Mouse (Mus musculus) embryonic facial prominence, embryonic 10.5 days (tissue): Measurements from ENCODE around the gene Cenpu. TPM values are rescaled to one million over a fixed set of nuclear protein-coding genes. Genes with fewer than 3 reads are reported as not detected.

Source experiments
- DNase-seq: peaks from one replicate; pipeline ENCODE4 v3.0.0-alpha.2; 2017; ENCODE audit warnings: low spot score
- H3K27ac ChIP-seq: fragments of 300-500 bp; sonication (generic); replicated peaks from 2 replicates; pipeline ENCODE4 v1.5.1; 2016; ENCODE audit warnings: mild to moderate bottlenecking
- H3K27me3 ChIP-seq: fragments of 300-500 bp; sonication (generic); replicated peaks from 2 replicates; pipeline ENCODE4 v1.6.1; 2016; ENCODE audit warnings: low read depth, mild to moderate bottlenecking; ENCODE audit not compliant: poor library complexity, severe bottlenecking
- H3K36me3 ChIP-seq: fragments of 300-500 bp; sonication (generic); replicated peaks from 2 replicates; pipeline ENCODE4 v1.6.1; 2016; ENCODE audit warnings: mild to moderate bottlenecking, moderate library complexity
- H3K4me1 ChIP-seq: fragments of 300-500 bp; sonication (generic); 2 replicates; pipeline ENCODE4 v1.6.1; 2016
- H3K4me3 ChIP-seq: fragments of 300-500 bp; sonication (generic); 2 replicates; pipeline ENCODE4 v1.5.1; 2016; ENCODE audit warnings: mild to moderate bottlenecking, moderate library complexity
- H3K9me3 ChIP-seq: fragments of 300-500 bp; sonication (generic); 2 replicates; pipeline ENCODE4 v1.6.1; 2016; ENCODE audit warnings: mild to moderate bottlenecking
- WGBS: fragments of 180-500 bp; shearing (Covaris S2); methylation state at CpG from one replicate; pipeline ENCODE4 v1.1.7; 2016; 5-methylcytosine and 5-hydroxymethylcytosine counted together
- polyA plus RNA-seq: library from polyadenylated mRNA; unstranded; fragments of >200 nt; fragmentation: Nextera tagmentation; extraction: Ambion mirVana; gene quantifications from 2 replicates; pipeline ENCODE4 v1.2.1, GENCODE M21; 2016

The Cenpu gene
- polyA plus RNA-seq, 1 experiment from 2014 or later = 30.7 TPM

DNA sequence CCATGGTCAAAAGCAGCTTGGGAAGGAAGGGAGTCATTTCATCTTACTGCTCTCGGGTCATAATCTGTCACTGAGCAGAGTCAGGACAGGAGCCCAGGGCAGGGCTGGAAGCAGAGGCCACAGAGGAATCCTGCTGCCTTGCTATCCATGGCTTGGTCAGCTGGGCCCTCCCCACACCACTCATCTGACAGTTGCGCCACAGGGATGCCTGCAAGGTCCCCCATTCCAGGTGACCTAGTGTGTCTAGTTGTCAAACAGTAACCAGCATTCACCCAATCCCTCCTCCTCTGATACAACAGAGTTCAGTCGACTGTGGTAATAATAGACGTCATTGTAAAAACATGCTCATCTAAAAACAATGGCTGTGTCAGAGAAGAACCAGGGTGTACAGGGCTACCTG is 22.3 kb upstream of the Cenpu start:
- no peaks in the 10 kb centered on the region; the same call in 1 of the 2 replicates for H3K36me3 ChIP-seq
- no peaks in the 10 kb centered on the region for H3K27me3 ChIP-seq
- H3K4me1 ChIP-seq = peaks cover 13% of the 10 kb centered on the region
- H3K4me3 ChIP-seq = no peak overlapping the region
- no peak overlapping the region for H3K27ac ChIP-seq
- no peaks in the 10 kb centered on the region for H3K9me3 ChIP-seq
- WGBS = 77% methylated on average over 4 of the region's 4 CpGs
- no peak for DNase-seq

DNA sequence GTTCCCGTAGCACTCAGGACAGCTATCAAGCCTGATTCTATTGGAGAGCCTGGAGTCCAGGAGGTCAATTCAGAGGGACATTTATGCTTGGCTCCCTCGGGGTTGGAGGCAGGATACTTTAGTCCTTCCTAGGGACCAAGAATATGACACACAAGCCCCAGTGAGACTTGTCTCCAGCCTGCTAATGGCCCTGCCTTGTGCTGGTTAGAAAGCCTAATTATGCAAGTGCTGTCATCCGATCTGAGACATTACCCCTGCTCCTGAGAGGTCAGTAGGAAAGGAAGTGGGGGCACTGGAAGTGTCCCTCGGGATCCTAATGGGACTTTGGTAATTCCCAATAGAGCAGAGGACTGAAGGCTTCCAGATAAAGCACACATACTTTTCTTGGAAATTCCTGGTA is 21.3 kb upstream of the Cenpu start:
- Histone ChIP-seq H3K27me3 (no peaks in the 10 kb centered on the region), H3K4me3 (no peak overlapping the region), H3K9me3 (no peaks in the 10 kb centered on the region), H3K4me1 (peaks cover 13% of the 10 kb centered on the region), H3K27ac (no peak overlapping the region), H3K36me3 (no peaks in the 10 kb centered on the region; the same call in 1 of the 2 replicates)
- DNase-seq = peak; percentile 29
- 32% methylated on average over 4 of the region's 4 CpGs for WGBS

DNA sequence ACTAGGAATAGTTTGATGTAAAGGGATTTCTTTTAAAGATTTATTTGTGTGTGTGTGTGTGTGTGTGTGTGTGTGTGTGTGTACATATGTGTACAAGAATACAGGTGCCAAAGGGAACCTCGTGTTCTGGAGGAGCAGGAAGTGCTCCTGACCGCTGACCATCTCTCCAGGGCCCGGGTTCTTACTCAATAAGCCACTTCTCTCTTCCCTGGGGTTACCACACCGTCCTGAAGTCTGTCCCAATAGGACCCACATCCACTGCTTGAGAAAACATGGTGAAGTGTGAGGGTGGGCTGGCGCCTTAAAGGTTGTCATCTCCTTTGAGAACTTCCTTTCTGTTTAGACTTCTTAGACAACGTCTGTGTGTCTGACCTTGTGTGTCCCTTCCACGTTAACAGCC is 17.9 kb upstream of the Cenpu start:
- DNase-seq = no peak
- no peak overlapping the region for H3K27ac ChIP-seq
- H3K9me3 ChIP-seq = no peaks in the 10 kb centered on the region
- no peaks in the 10 kb centered on the region for H3K27me3 ChIP-seq
- WGBS = 90% methylated on average over 7 of the region's 7 CpGs
- peaks cover 16% of the 10 kb centered on the region for H3K4me1 ChIP-seq
- H3K4me3 ChIP-seq = no peak overlapping the region
- no peaks in the 10 kb centered on the region; the same call in 1 of the 2 replicates for H3K36me3 ChIP-seq

DNA sequence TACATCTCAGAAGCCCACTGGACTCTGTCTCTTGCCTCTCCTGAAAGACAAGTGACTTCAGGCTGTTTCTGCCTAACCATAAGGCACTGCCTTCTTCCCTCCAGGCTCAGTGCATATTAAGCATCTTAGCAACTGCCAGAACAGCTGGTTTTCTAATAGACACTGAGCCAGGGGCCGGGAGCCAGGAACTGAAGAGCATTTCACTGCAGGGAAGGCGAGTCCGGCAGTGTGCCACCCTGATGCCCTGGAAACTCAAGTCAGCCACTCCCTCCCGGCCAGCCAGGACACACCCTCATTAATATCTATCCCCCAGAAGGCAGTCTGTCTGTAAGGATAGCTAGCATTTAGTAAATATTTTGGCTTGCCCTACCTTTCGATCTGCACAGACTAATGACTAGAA is 12.1 kb upstream of the Cenpu start:
- Histone ChIP-seq H3K4me3 (no peak overlapping the region), H3K27ac (no peak overlapping the region), H3K9me3 (no peaks in the 10 kb centered on the region), H3K4me1 (peaks cover 3% of the 10 kb centered on the region; the same call in 1 of the 2 replicates), H3K27me3 (no peaks in the 10 kb centered on the region), H3K36me3 (no peaks in the 10 kb centered on the region)
- no peak for DNase-seq
- WGBS = 65% methylated on average over 5 of the region's 5 CpGs

DNA sequence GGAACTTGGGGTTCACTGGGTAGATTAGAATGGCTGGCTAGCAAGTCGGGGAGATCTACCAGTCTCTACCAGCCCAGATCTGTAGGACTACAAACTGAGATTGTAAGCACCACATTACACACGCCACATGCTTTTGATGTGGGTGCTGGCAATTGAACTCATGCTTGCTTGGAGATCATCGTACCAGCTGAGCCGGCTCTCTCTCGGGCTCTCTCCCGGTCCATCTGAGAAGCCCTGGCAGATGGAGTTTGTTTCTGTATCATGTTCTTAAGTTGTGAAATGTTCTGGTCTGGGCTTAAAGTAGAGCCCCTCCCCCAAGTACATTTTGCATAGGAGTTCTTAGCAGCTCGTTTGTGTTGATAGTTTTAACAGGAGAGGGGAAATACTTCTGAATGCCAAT is 8.6 kb upstream of the Cenpu start:
- H3K9me3 ChIP-seq = no peaks in the 10 kb centered on the region
- H3K4me1 ChIP-seq = peaks cover 3% of the 10 kb centered on the region; the same call in 1 of the 2 replicates
- no peaks in the 10 kb centered on the region for H3K36me3 ChIP-seq
- H3K4me3 ChIP-seq = no peak overlapping the region
- no peak overlapping the region for H3K27ac ChIP-seq
- no peak for DNase-seq
- whole genome bisulfite sequencing = 88% methylated on average over 7 of the region's 7 CpGs
- H3K27me3 ChIP-seq = no peaks in the 10 kb centered on the region

DNA sequence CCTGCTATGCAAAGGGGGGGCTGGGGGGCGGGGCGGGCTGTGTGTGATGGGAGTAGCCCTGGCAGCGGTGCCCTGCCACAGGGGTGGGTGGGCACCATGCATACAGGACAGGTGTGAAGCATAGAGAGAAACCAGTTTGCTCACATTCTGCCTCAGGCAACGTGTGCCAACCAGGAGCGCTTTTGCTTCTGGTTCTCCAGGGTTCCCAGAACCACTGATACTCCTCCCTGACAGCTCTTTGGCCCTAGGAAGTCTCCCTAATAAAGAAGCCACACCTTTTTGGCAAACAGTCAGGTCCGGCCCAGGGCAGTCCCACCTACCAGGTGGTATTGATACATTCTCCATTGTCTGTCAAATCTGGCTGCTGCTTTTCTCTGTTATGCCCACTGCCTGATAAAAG is 8.2 kb upstream of the Cenpu start:
- Histone ChIP-seq H3K4me1 (peaks cover 3% of the 10 kb centered on the region; the same call in 1 of the 2 replicates), H3K36me3 (no peaks in the 10 kb centered on the region), H3K27me3 (no peaks in the 10 kb centered on the region), H3K4me3 (no peak overlapping the region), H3K9me3 (no peaks in the 10 kb centered on the region), H3K27ac (no peak overlapping the region)
- 74% methylated on average over 6 of the region's 6 CpGs for WGBS
- DNase-seq = no peak

DNA sequence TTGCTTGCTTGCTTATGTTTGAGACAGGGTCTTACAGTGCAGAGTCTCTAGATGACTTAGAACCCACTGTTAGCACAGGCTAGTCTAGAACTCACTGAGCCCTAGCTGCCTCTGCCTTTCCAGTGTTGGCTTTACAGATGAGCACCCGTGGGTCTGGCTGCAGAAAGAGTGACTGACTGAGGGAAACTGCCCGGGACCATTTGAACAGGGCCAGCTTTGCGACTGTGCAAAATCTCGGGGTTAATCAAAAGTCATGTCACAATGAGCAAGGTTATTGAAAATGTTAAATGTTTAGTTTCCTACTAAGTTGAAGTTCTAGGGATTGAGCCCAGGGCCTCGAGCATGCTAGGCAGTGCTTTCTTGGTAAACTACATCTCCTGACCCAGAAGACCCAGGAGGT is 6.0 kb upstream of the Cenpu start:
- H3K36me3 ChIP-seq = no peaks in the 10 kb centered on the region

DNA sequence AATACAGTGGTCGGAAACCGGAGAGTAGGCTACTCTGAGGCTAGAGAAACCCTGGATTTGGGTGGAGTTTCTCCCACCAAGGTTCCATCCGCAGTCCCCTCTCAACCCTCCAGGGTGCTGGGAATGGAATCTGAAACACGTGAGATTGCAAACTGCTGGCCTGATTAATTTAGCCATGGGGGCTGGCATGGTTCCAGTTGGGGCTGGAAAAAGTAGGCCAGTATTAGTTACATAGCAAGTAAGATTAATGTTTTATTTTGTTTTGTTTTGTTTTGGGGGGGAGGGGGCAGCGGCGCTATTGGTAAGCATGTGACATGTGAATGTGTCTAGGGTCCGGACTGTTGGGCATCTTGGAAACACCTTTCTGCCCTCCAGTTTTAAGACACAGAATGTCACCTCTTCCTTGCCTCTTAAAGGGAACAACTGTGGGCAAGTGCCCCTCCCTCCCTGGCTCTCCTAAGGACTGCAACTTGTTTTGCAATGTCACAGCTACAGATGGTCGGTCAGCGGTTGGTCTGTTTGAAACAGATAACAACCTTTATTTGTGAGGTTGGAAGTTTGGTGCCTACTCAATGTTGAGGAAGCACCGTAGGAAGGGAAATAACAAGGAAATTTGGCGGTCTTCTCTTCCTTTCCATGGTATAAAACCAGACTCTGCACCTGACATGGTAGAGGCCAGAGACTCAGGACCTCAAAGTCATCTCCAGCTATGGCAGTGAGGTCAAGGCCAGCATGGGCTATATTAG is 5.2 kb upstream of the Cenpu start:
- no peaks in the 10 kb centered on the region for H3K4me1 ChIP-seq
- DNase-seq = no peak
- 83% methylated on average over 11 of the region's 11 CpGs for WGBS
- no peaks in the 10 kb centered on the region for H3K36me3 ChIP-seq
- H3K9me3 ChIP-seq = no peaks in the 10 kb centered on the region
- H3K27ac ChIP-seq = no peak overlapping the region; the same call in 1 of the 2 replicates
- no peak overlapping the region for H3K4me3 ChIP-seq
- H3K27me3 ChIP-seq = no peaks in the 10 kb centered on the region

More for the DNA sequence above, 6.0 kb upstream of the Cenpu start:
- no peak for DNase-seq
- no peaks in the 10 kb centered on the region for H3K27me3 ChIP-seq
- no peak overlapping the region for H3K27ac ChIP-seq
- no peak overlapping the region for H3K4me3 ChIP-seq
- no peaks in the 10 kb centered on the region for H3K9me3 ChIP-seq
- 84% methylated on average over 5 of the region's 5 CpGs for WGBS
- no peaks in the 10 kb centered on the region for H3K4me1 ChIP-seq

DNA sequence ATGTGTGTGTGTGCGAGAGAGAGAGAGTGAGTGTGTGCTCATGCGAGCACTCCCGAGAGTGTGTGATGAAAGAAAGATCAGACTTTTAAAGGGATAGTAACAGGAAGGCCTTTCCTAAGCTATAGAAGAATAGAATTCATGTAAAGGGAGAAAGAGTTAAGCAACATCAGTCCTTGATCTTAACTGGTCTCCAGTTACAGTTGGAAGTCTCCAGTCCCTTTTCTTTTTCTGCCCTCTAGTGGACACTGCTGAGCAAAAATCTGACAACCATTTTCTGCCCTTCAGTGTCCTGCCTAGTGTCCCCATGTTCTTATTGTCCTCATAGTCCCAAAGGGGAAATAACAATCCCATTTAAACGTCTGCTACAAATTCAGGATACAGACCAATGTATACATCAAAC is 4.6 kb upstream of the Cenpu start:
- no peak overlapping the region; the same call in 1 of the 2 replicates for H3K27ac ChIP-seq
- WGBS = 53% methylated on average over 4 of the region's 4 CpGs
- peaks cover under 1% of the 10 kb centered on the region for H3K4me1 ChIP-seq
- no peaks in the 10 kb centered on the region for H3K36me3 ChIP-seq
- H3K27me3 ChIP-seq = no peaks in the 10 kb centered on the region
- no peaks in the 10 kb centered on the region for H3K9me3 ChIP-seq
- peak; percentile 49 for DNase-seq
- no peak overlapping the region for H3K4me3 ChIP-seq

DNA sequence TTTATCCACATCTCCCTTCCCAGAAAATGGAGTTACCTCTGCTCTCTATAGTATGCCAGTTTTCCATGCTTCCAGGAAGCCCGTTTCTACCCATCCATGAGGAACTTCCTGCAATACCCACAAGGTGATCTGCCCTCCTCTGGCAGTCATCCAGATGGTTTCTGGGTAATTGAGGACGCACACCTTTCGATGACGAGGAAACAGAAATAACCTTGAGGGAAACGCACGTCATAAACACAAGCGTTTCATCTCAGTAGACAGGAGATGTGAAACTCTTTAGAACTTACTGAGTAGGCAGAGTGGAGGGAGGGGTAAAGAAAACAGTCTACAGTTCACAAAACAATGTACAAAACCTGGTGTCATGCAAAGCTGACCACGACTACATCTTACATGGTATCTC is 1.8 kb upstream of the Cenpu start:
- H3K36me3 ChIP-seq = peaks cover 4% of the 10 kb centered on the region
- H3K27me3 ChIP-seq = no peaks in the 10 kb centered on the region
- no peaks in the 10 kb centered on the region for H3K9me3 ChIP-seq
- H3K4me3 ChIP-seq = no peak overlapping the region
- WGBS = 88% methylated on average over 8 of the region's 8 CpGs
- H3K27ac ChIP-seq = no peak overlapping the region
- no peak for DNase-seq
- H3K4me1 ChIP-seq = peaks cover 11% of the 10 kb centered on the region

DNA sequence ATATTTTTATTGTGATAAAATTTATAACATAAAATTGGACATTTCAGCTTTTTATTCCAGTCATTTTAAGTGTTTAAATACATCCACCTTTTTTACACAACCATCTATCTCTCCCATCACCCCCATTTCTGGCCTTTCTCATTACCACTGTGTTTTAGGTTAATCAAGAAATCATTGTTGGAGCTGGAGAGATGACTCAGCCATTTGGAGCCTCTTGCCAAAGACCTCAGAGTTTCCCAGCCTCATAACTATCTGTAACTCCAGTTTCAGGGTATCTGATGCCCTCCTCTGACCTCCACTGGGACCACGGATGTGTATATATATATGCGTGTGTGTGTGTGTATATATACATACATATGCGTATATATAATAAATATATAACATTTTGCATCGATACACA is 799 bp upstream of the Cenpu start:
- Histone ChIP-seq H3K27ac (peak overlapping the region; percentile 82; the same call in 1 of the 2 replicates), H3K4me3 (peak overlapping the region; percentile 74), H3K36me3 (peaks cover 14% of the 10 kb centered on the region), H3K4me1 (peaks cover 11% of the 10 kb centered on the region), H3K9me3 (no peaks in the 10 kb centered on the region), H3K27me3 (no peaks in the 10 kb centered on the region)
- 52% methylated on average over 4 of the region's 4 CpGs for WGBS
- DNase-seq = no peak

DNA sequence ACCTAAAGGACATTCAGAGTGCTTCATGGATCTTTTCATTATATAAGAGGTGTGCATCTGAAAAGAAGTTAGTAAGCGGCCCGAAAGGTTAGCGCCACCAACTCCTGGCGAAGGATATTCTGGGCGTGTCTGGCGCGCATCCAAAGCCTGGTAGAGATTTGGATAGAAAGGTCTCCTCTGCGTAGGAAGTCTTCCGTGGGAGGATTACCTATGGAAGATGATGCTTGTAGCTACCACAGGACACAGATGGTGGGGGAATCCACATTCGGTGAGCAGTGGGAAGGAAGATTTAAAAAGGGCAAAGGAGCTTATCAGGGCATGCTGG is 575 bp downstream of the Cenpu start:
- peaks cover 11% of the 10 kb centered on the region for H3K4me1 ChIP-seq
- peaks cover 27% of the 10 kb centered on the region for H3K36me3 ChIP-seq
- no peaks in the 10 kb centered on the region for H3K9me3 ChIP-seq
- DNase-seq = no peak
- H3K27ac ChIP-seq = peak overlapping the region; percentile 70
- no peaks in the 10 kb centered on the region for H3K27me3 ChIP-seq
- WGBS = 4% methylated on average over 10 of the region's 10 CpGs
- peak overlapping the region; percentile 74 for H3K4me3 ChIP-seq

DNA sequence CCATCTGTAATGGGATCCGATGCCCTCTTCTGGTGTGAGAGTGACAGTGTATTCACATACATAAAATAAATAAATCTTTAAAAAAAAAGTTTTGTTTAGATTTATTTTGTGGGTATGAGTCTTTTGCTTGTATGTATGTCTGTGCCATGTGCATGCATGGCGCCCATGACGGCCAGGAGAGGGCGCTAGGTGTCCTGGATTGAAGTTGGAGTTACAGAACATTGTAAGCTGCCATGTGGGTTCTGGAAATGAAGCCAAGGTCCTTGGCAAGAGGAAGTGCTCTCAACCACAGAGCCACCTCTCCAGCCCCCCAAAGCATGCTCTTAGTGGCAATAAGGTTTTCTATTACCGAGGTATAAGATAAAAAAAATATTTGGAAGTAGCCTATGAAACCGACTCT is 7.6 kb downstream of the Cenpu start:
- H3K27me3 ChIP-seq = no peaks in the 10 kb centered on the region
- H3K4me3 ChIP-seq = no peak overlapping the region
- DNase-seq = peak; percentile 32
- no peaks in the 10 kb centered on the region for H3K4me1 ChIP-seq
- H3K27ac ChIP-seq = no peak overlapping the region
- WGBS = 83% methylated on average over 6 of the region's 6 CpGs
- H3K36me3 ChIP-seq = peaks cover 89% of the 10 kb centered on the region
- H3K9me3 ChIP-seq = no peaks in the 10 kb centered on the region
